Comparison of ENCODE assay signal across 20 mouse cellular contexts in genomic region chr2:49909838-49910407, GRCm38 (mm10).
DNase-seq lines count a peak whose midpoint lies in the region; ATAC-seq and TF ChIP-seq lines count a peak whose summit lies in the region.
"Had no signal": no experiment of that assay in that cellular context is flagged by ENCODE, and none has a peak within 500 bp of the region (broad histone marks: within the 10 kb centered on the region; RNA-seq: fewer than 3 reads in every experiment).

No protein-coding gene starts in this region.

- in situ Hi-C loops in Patski (cut with MboI; ENCODE audit: low pct_unique_long_range_greater_than_20kb), result loop anchor here (5.0 to 25.0 kb wide), 3 partner anchors 143 to 1227 kb away; partner anchors contain the start of gene Rnd3

- no peaks in the 10 kb centered on the region for H3K36me3 ChIP-seq in heart, embryonic 10.5 days
- H3K36me3 ChIP-seq in stomach, embryonic 14.5 days (ENCODE audit: control insufficient read depth, insufficient read depth, low read length), result no peaks in the 10 kb centered on the region
- H3K36me3 ChIP-seq in midbrain, embryonic 11.5 days (ENCODE audit: control insufficient read depth, insufficient read depth, low read length), result no peaks in the 10 kb centered on the region
- H3K36me3 ChIP-seq: forebrain, embryonic 12.5 days; G1E had no signal

- POLR2A ChIA-PET in Patski (lab: Charles Lee), result interaction anchor here (0.8 kb wide), 1 partner anchor 41 kb away, joined by 3 read pairs; no protein-coding TSS in a partner anchor

- H3K9ac ChIP-seq in stomach, embryonic 14.5 days (replicated peaks; ENCODE audit: low read depth, low read length), result no peak overlapping the region
- no peak overlapping the region for H3K9ac ChIP-seq in midbrain, embryonic 11.5 days (ENCODE audit: low read length)
- H3K9ac ChIP-seq: forebrain, embryonic 12.5 days; forebrain, postnatal 0 days; hindbrain, embryonic 14.5 days had no signal

- H3K27me3 ChIP-seq in heart, embryonic 10.5 days (ENCODE audit: insufficient read depth, poor library complexity, severe bottlenecking), result no peaks in the 10 kb centered on the region
- no peaks in the 10 kb centered on the region for H3K27me3 ChIP-seq in Patski
- no peaks in the 10 kb centered on the region for H3K27me3 ChIP-seq in stomach, embryonic 14.5 days (ENCODE audit: control insufficient read depth, insufficient read depth, low read length)
- H3K27me3 ChIP-seq in midbrain, embryonic 11.5 days (ENCODE audit: control insufficient read depth, insufficient read depth, low read length), result no peaks in the 10 kb centered on the region
- H3K27me3 ChIP-seq: forebrain, embryonic 12.5 days had no signal

- no peak overlapping the region for H3K4me3 ChIP-seq in heart, embryonic 10.5 days
- no peak overlapping the region for H3K4me3 ChIP-seq in stomach, embryonic 14.5 days (ENCODE audit: low read depth, low read length)
- no peak overlapping the region for H3K4me3 ChIP-seq in midbrain, embryonic 11.5 days (ENCODE audit: low read depth, low read length)
- H3K4me3 ChIP-seq: forebrain, embryonic 12.5 days; gastrocnemius, adult 2 months had no signal

- ATAC-seq in Patski, result peak; percentile 33
- ATAC-seq in stomach, embryonic 14.5 days (ENCODE audit: insufficient number of reproducible peaks, insufficient read depth, low FRiP score, low read depth), result peak; percentile 23; the same call in 1 of the 2 replicates
- no peak for ATAC-seq in midbrain, embryonic 11.5 days (ENCODE audit: low FRiP score)
- ATAC-seq: CD4-positive, CD25-positive, alpha-beta regulatory T cell, adult 4 months; forebrain, postnatal 0 days; intestine, embryonic 16.5 days had no signal

- no peak for TF ChIP-seq CTCF in Patski (IDR thresholded peaks at IDR 0.05)

- 81% methylated on average over 6 of the region's 6 CpGs for WGBS in heart, embryonic 10.5 days
- 61% methylated on average over 6 of the region's 6 CpGs for WGBS in stomach, embryonic 14.5 days
- 57% methylated on average over 6 of the region's 6 CpGs for WGBS in midbrain, embryonic 11.5 days

- H3K27ac ChIP-seq in heart, embryonic 10.5 days, result no peak overlapping the region
- H3K27ac ChIP-seq in stomach, embryonic 14.5 days (ENCODE audit: low read length), result no peak overlapping the region
- H3K27ac ChIP-seq in midbrain, embryonic 11.5 days (ENCODE audit: low read depth, low read length), result no peak overlapping the region
- H3K27ac ChIP-seq: forebrain, embryonic 12.5 days; gastrocnemius, adult 2 months; hindbrain, embryonic 14.5 days had no signal

- no peaks in the 10 kb centered on the region for H3K9me3 ChIP-seq in heart, embryonic 10.5 days
- H3K9me3 ChIP-seq in stomach, embryonic 14.5 days (ENCODE audit: control insufficient read depth, low read depth, low read length), result no peaks in the 10 kb centered on the region
- H3K9me3 ChIP-seq in midbrain, embryonic 11.5 days (ENCODE audit: control insufficient read depth, low read length), result no peaks in the 10 kb centered on the region
- H3K9me3 ChIP-seq: forebrain, embryonic 12.5 days had no signal

- peak; percentile 53 for DNase-seq in heart, adult 11 months
- DNase-seq in heart, embryonic 10.5 days (ENCODE audit: low spot score), result no peak
- DNase-seq in Patski (ENCODE audit: low read depth, low spot score), result peak; percentile 83
- DNase-seq in midbrain, embryonic 11.5 days (ENCODE audit: low spot score, missing footprints), result no peak
- DNase-seq in gastrocnemius, adult 18-20 months (ENCODE audit: low spot score), result no peak
- DNase-seq: adrenal gland, postnatal 14 days; cerebellum, adult 11-12 months; cerebellum, adult 9-10 months; cerebellum, postnatal 25 days; forebrain, postnatal 0 days; gastrocnemius, adult 2 months; gastrocnemius, postnatal 25 days; heart, postnatal 10 days; heart, postnatal 4 days had no signal

- H3K4me1 ChIP-seq in heart, embryonic 10.5 days, result peaks cover 18% of the 10 kb centered on the region
- H3K4me1 ChIP-seq in stomach, embryonic 14.5 days (ENCODE audit: control insufficient read depth, insufficient read depth, low read length), result 0 out of 2 replicates have a peak, but pooled peaks cover 4% of the 10 kb centered on the region
- peaks cover 3% of the 10 kb centered on the region; the same call in 1 of the 2 replicates for H3K4me1 ChIP-seq in midbrain, embryonic 11.5 days (ENCODE audit: control insufficient read depth, insufficient read depth, low read length)

- H3K4me2 ChIP-seq in stomach, embryonic 14.5 days (replicated peaks; ENCODE audit: low read depth, low read length), result no peak overlapping the region
- no peak overlapping the region for H3K4me2 ChIP-seq in midbrain, embryonic 11.5 days
- H3K4me2 ChIP-seq: forebrain, embryonic 12.5 days; hindbrain, embryonic 14.5 days had no signal

- CTCF ChIA-PET in Patski (lab: Charles Lee), result interaction anchor here (0.9 to 1.4 kb wide), 2 partner anchors 21 to 354 kb away, joined by 3 read pairs; no protein-coding TSS in a partner anchor

Comparison
In these comparisons a context has a peak if more than half of its experiments do, and no peak if none do; other contexts are left out.
1. DNase-seq: peak in heart, adult 11 months (single experiment) and Patski (single experiment); none in heart, embryonic 10.5 days (single experiment), midbrain, embryonic 11.5 days (single experiment) and gastrocnemius, adult 18-20 months (single experiment).